Mouse (Mus musculus) stomach, adult 2 months (tissue): ENCODE results near the gene Npy5r. TPM values are rescaled to one million over a fixed set of nuclear protein-coding genes. Genes with fewer than 3 reads are reported as not detected.

ENCODE experiments used
- polyA plus RNA-seq: library from polyadenylated mRNA; depleted of rRNA; stranded (reverse); fragments of >200 nt; gene quantifications from 2 replicates; pipeline ENCODE4 v1.2.3, GENCODE M21; 2012; rRNA removed

Gene Npy5r
- not detected in 2 replicates for polyA plus RNA-seq

GRCm38 (mm10) chr8:66687511-66688329 lies at the start of gene Npy5r:
Gene Npy5r, minus strand, starts transcription at chr8:66688128.

GRCm38 (mm10) chr8:66696970-66697843 lies 9.3 kb upstream of the Npy5r start, which contains the start of gene Npy1r:
Gene Npy1r, plus strand, starts transcription at chr8:66697192.

Other genes starting within 250 kb of the Npy5r start
- 0.10 and 0.35 TPM in 2 replicates for gene Tma16, start 201.6 kb downstream of the Npy5r start, polyA plus RNA-seq
- gene Tktl2, start 176.4 kb downstream of the Npy5r start, polyA plus RNA-seq, result not detected in 2 replicates
- gene Npy1r, start 9.1 kb upstream of the Npy5r start, polyA plus RNA-seq, result 0.28 and 0.43 TPM in 2 replicates
- 2.1 and 3.9 TPM in 2 replicates for gene Naf1, start 172.1 kb upstream of the Npy5r start, polyA plus RNA-seq